Mouse (Mus musculus) neural tube, embryonic 14.5 days (tissue): ENCODE data around the gene Car1. TPM values are rescaled to one million over a fixed set of nuclear protein-coding genes. Genes with fewer than 3 reads are reported as not detected.
"Not testable (repeated sequence)": the region's sequence is repeated elsewhere in the genome, so short reads cannot be mapped to it uniquely, and the experiment has no call there.

Source experiments
- ATAC-seq: fragments of 200-750 bp; cut with Nextera tagmentation; 2 replicates; pipeline ENCODE4 v1.8.0; 2017; ENCODE audit warnings: low read depth, mild to moderate bottlenecking, moderate TSS enrichment, moderate library complexity
- H3K27ac ChIP-seq: fragments of 300-500 bp; sonication (generic); 2 replicates; pipeline ENCODE4 v1.5.1; 2014; ENCODE audit warnings: low read depth, mild to moderate bottlenecking, control low read depth, low read length, moderate library complexity, mixed read lengths
- H3K27me3 ChIP-seq: fragments of 300-500 bp; sonication (generic); 2 replicates; pipeline ENCODE4 v1.6.1; 2014; ENCODE audit warnings: low read length; ENCODE audit not compliant: control insufficient read depth, insufficient read depth
- H3K36me3 ChIP-seq: fragments of 300-500 bp; sonication (generic); 2 replicates; pipeline ENCODE4 v1.6.1; 2014; ENCODE audit warnings: low read length, mixed read lengths; ENCODE audit not compliant: control insufficient read depth, insufficient read depth
- H3K4me1 ChIP-seq: fragments of 300-500 bp; sonication (generic); 2 replicates; pipeline ENCODE4 v1.6.1; 2014; ENCODE audit warnings: low read length; ENCODE audit not compliant: control insufficient read depth, insufficient read depth
- H3K4me2 ChIP-seq: fragments of 300-500 bp; sonication (generic); 2 replicates; pipeline ENCODE4 v1.6.1; 2014; ENCODE audit warnings: mild to moderate bottlenecking, low read depth, low read length, control low read depth
- H3K4me3 ChIP-seq: fragments of 300-500 bp; sonication (generic); 2 replicates; pipeline ENCODE4 v1.5.1; 2014; ENCODE audit warnings: low read depth, low read length, control low read depth, mixed read lengths
- H3K9ac ChIP-seq: fragments of 300-500 bp; sonication (generic); replicated peaks from 2 replicates; pipeline ENCODE4 v1.6.1; 2014; ENCODE audit warnings: low read depth, mild to moderate bottlenecking, control low read depth, low read length, mixed read lengths
- H3K9me3 ChIP-seq: fragments of 300-500 bp; sonication (generic); 2 replicates; pipeline ENCODE4 v1.6.1; 2016; ENCODE audit warnings: low read length; ENCODE audit not compliant: control insufficient read depth
- WGBS: fragments of 180-500 bp; shearing (Covaris S2); extraction: QIAGEN DNeasy Blood & Tissue Kit; methylation state at CpG from one replicate; pipeline ENCODE4 v1.1.7; 2014; 5-methylcytosine and 5-hydroxymethylcytosine counted together
- polyA plus RNA-seq: library from polyadenylated mRNA; unstranded; fragments of >200 nt; fragmentation: Nextera tagmentation; extraction: Ambion mirVana; gene quantifications from 2 replicates; pipeline ENCODE4 v1.2.1, GENCODE M21; 2014

The Car1 gene
- polyA plus RNA-seq, 1 experiment from 2014 or later = not detected

GRCm38 (mm10) chr3:14828896-14829295 lies 20.7 kb upstream of the Car1 start:
- no peak for ATAC-seq
- Histone ChIP-seq H3K9ac (no peak overlapping the region), H3K4me3 (no peak overlapping the region), H3K27ac (no peak overlapping the region), H3K27me3 (no peaks in the 10 kb centered on the region), H3K4me2 (no peak overlapping the region), H3K4me1 (no peaks in the 10 kb centered on the region), H3K9me3 (no peaks in the 10 kb centered on the region), H3K36me3 (no peaks in the 10 kb centered on the region)

GRCm38 (mm10) chr3:14819844-14820504 lies 11.8 kb upstream of the Car1 start:
- H3K4me3 ChIP-seq = no peak overlapping the region
- H3K4me1 ChIP-seq = no peaks in the 10 kb centered on the region
- no peaks in the 10 kb centered on the region for H3K9me3 ChIP-seq
- H3K36me3 ChIP-seq = no peaks in the 10 kb centered on the region
- no peak overlapping the region for H3K27ac ChIP-seq
- ATAC-seq = no peak
- H3K27me3 ChIP-seq = no peaks in the 10 kb centered on the region
- WGBS = 82% methylated on average over 1 of the region's 1 CpGs
- H3K9ac ChIP-seq = no peak overlapping the region
- H3K4me2 ChIP-seq = no peak overlapping the region

DNA sequence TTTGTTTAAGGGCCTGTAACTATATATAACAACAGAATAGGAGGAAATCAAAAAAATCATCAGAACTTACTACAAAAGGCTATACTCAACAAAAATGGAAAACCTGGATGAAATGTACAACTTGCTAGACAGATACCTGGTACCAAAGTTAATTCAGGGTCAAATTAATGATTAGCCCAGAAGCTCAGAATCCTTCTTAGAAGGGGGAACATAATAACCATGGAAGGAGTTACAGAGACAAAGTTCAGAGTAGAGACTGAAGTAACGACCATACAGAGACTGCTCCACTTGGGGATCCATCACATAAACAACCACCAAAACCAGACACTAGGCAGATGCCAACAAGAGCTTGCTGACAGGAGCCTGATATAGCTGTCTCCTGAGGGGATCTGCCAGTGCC lies 7.2 kb upstream of the Car1 start:
- H3K4me3 ChIP-seq, H3K27me3 ChIP-seq, H3K36me3 ChIP-seq, ATAC-seq, H3K9ac ChIP-seq, H3K4me2 ChIP-seq, H3K9me3 ChIP-seq, H3K27ac ChIP-seq, H3K4me1 ChIP-seq: not testable (repeated sequence)
- WGBS = 88% methylated on average over 1 of the region's 1 CpGs

GRCm38 (mm10) chr3:14806702-14807101 lies 1.5 kb downstream of the Car1 start:
- no peak overlapping the region for H3K27ac ChIP-seq
- H3K4me1 ChIP-seq = no peaks in the 10 kb centered on the region
- no peaks in the 10 kb centered on the region for H3K36me3 ChIP-seq
- ATAC-seq = no peak
- no peak overlapping the region for H3K9ac ChIP-seq
- H3K27me3 ChIP-seq = no peaks in the 10 kb centered on the region
- H3K4me2 ChIP-seq = no peak overlapping the region
- no peak overlapping the region for H3K4me3 ChIP-seq
- no peaks in the 10 kb centered on the region for H3K9me3 ChIP-seq

- Histone ChIP-seq H3K4me1 (no peaks in the 10 kb centered on the region), H3K9ac (no peak overlapping the region), H3K27me3 (no peaks in the 10 kb centered on the region), H3K9me3 (no peaks in the 10 kb centered on the region), H3K4me2 (no peak overlapping the region), H3K27ac (no peak overlapping the region), H3K4me3 (no peak overlapping the region), H3K36me3 (no peaks in the 10 kb centered on the region)
- ATAC-seq = no peak
- 93% methylated on average over 3 of the region's 3 CpGs for WGBS
These were observed 2.2 kb downstream of the Car1 start for GRCm38 (mm10) chr3:14805962-14806361.

DNA sequence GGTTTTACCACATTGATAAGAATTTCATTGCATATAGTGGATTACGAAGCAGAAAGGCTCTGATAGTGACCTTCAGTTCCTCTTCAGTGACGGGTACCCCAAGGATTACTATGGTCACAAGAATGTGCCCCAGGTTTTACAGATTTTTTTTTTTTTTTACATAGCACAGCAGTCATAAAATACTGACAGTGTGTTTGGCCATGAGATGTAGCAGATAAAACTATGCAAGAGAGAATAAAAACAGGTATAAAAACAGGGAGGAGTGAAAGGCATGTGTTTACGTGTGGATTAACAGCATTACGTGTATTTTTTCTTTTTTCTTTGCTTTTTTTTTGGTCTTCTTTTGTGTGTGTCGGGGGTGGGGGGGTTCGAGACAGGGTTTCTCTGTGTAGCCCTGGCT lies 3.3 kb downstream of the Car1 start:
- Histone ChIP-seq H3K9me3 (no peaks in the 10 kb centered on the region), H3K4me2 (no peak overlapping the region), H3K4me3 (no peak overlapping the region), H3K36me3 (no peaks in the 10 kb centered on the region), H3K27me3 (no peaks in the 10 kb centered on the region), H3K9ac (no peak overlapping the region), H3K27ac (no peak overlapping the region), H3K4me1 (no peaks in the 10 kb centered on the region)
- 87% methylated on average over 6 of the region's 6 CpGs for WGBS
- ATAC-seq = no peak

GRCm38 (mm10) chr3:14797069-14797468 lies 11.1 kb downstream of the Car1 start:
- Histone ChIP-seq H3K27ac (no peak overlapping the region), H3K4me1 (no peaks in the 10 kb centered on the region), H3K9ac (no peak overlapping the region), H3K36me3 (no peaks in the 10 kb centered on the region), H3K4me2 (no peak overlapping the region), H3K27me3 (no peaks in the 10 kb centered on the region), H3K4me3 (no peak overlapping the region), H3K9me3 (no peaks in the 10 kb centered on the region)
- ATAC-seq = no peak
- WGBS = 84% methylated on average over 3 of the region's 3 CpGs

- 93% methylated on average over 4 of the region's 4 CpGs for WGBS
- Histone ChIP-seq H3K4me3 (no peak overlapping the region), H3K4me2 (no peak overlapping the region), H3K9me3 (no peaks in the 10 kb centered on the region), H3K36me3 (no peaks in the 10 kb centered on the region), H3K27ac (no peak overlapping the region), H3K9ac (no peak overlapping the region), H3K27me3 (no peaks in the 10 kb centered on the region), H3K4me1 (no peaks in the 10 kb centered on the region)
- ATAC-seq = no peak
These were observed 12.7 kb downstream of the Car1 start for GRCm38 (mm10) chr3:14795292-14796020.

DNA sequence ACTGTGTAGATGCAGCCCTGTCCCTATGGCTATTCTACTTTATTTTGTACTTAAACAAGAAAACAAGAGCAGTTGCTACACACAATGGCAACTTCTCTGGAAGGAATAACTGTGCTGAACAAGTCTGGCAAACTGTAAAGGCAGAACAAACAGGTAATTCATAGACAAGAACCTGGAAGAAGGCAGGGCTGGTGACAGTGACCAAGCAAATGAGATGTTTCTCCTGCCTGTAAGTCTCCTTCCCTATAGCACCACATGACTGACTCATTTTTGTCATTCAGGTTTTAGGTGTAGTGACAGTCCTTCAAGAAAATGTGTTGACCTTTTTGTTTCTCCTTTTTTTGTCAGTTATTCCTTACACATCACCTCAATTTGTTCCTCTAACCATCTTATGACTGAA lies 16.1 kb downstream of the Car1 start:
- Histone ChIP-seq H3K4me2 (no peak overlapping the region), H3K27ac (no peak overlapping the region), H3K9me3 (no peaks in the 10 kb centered on the region), H3K4me1 (no peaks in the 10 kb centered on the region), H3K9ac (no peak overlapping the region), H3K27me3 (no peaks in the 10 kb centered on the region), H3K36me3 (no peaks in the 10 kb centered on the region), H3K4me3 (no peak overlapping the region)
- ATAC-seq = no peak
